Mouse (Mus musculus) olfactory bulb, adult 2 months (tissue): ENCODE data around the gene Zwint.

Experiments
- CTCF ChIP-seq: fragments of 200-500 bp; IDR thresholded peaks from 2 replicates; pipeline ENCODE4 v1.5.1; 2012; ENCODE audit warnings: low read depth, mild to moderate bottlenecking, low read length, moderate library complexity; ENCODE audit not compliant: insufficient read depth
- POLR2A ChIP-seq: fragments of 200-500 bp; IDR thresholded peaks from 2 replicates; pipeline ENCODE4 v1.6.1; 2012; ENCODE audit warnings: mild to moderate bottlenecking, low read depth, low read length, moderate library complexity; ENCODE audit not compliant: insufficient read depth

DNA sequence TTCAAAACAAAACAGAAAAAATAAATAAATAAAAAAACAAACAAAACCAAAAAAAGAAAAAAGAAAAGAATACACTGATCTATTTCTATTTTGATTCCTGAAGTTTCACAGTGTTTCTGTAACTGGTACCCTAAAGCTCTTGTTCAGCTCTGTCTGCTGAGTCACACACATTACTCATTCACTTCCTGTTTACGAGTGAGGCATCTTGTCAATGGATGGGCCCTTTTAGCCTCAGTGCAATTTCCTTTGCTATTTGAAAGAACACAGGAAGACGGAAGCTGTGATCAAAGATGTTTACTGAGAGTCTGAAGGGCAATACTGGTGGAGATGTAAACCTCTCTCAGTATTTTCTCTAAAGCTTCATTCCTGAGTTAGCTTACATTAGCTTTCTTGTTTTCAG, 34.1 kb upstream of the Zwint start:
- TF ChIP-seq CTCF, result no peak
- TF ChIP-seq POLR2A, result no peak
